Mouse (Mus musculus) right cerebral cortex, postnatal 10 days (tissue): Measurements from ENCODE around the gene Keap1.
"Not testable (repeated sequence)": the region's sequence is repeated elsewhere in the genome, so short reads cannot be mapped to it uniquely, and the experiment has no call there.

Source experiments
- DNase-seq, 2 experiments: peaks; one replicate each; pipeline ENCODE4 v3.0.0; 2021; ENCODE audit warnings: low spot score in 2 of 2

The Keap1 gene

GRCm38 (mm10) chr9:21233366-21233765 lies 5.8 kb downstream of the Keap1 start:
- DNase-seq: no peak

- DNase-seq: no peak
These were observed 6.3 kb downstream of the Keap1 start for GRCm38 (mm10) chr9:21232867-21233266.

- DNase-seq: no peak
These were observed 7.6 kb downstream of the Keap1 start for GRCm38 (mm10) chr9:21231551-21231950.

- DNase-seq: no peak
These were observed 11.8 kb downstream of the Keap1 start for GRCm38 (mm10) chr9:21227342-21227741.

GRCm38 (mm10) chr9:21225415-21225758 lies 13.8 kb downstream of the Keap1 start:
- no peak for DNase-seq

- no peak for DNase-seq
These were observed 14.4 kb downstream of the Keap1 start for GRCm38 (mm10) chr9:21224576-21225414.

- no peak for DNase-seq
These were observed 15.3 kb downstream of the Keap1 start for GRCm38 (mm10) chr9:21223906-21224305.

- DNase-seq: not testable (repeated sequence)
These were observed 15.7 kb downstream of the Keap1 start for GRCm38 (mm10) chr9:21223490-21223889.

GRCm38 (mm10) chr9:21221383-21221929 lies 17.7 kb downstream of the Keap1 start:
- no peak for DNase-seq

GRCm38 (mm10) chr9:21220490-21221382 lies 18.4 kb downstream of the Keap1 start:
- peak; percentile 92 to 93 for DNase-seq

GRCm38 (mm10) chr9:21219820-21220219 lies 19.3 kb downstream of the Keap1 start:
- no peak for DNase-seq

GRCm38 (mm10) chr9:21216050-21216841 lies 22.9 kb downstream of the Keap1 start:
- peak; percentile 72 to 81 for DNase-seq

GRCm38 (mm10) chr9:21213617-21214190 lies 25.5 kb downstream of the Keap1 start:
- DNase-seq: no peak

GRCm38 (mm10) chr9:21211624-21212023 lies 27.5 kb downstream of the Keap1 start:
- DNase-seq: no peak

GRCm38 (mm10) chr9:21210821-21211220 lies 28.3 kb downstream of the Keap1 start:
- no peak for DNase-seq

GRCm38 (mm10) chr9:21208626-21209025 lies 30.5 kb downstream of the Keap1 start:
- DNase-seq: no peak

- DNase-seq: no peak
These were observed 32.3 kb downstream of the Keap1 start for GRCm38 (mm10) chr9:21206848-21207247.

GRCm38 (mm10) chr9:21204528-21205272 lies 34.5 kb downstream of the Keap1 start:
- DNase-seq: peak; percentile 63

GRCm38 (mm10) chr9:21204156-21204527 lies 35.0 kb downstream of the Keap1 start:
- no peak for DNase-seq

- DNase-seq: no peak
These were observed 40.2 kb downstream of the Keap1 start for GRCm38 (mm10) chr9:21198960-21199359.

- DNase-seq: peak; percentile 91 to 96
These were observed 41.2 kb downstream of the Keap1 start for GRCm38 (mm10) chr9:21197981-21198380.
